Mouse (Mus musculus) CD8-positive naive resting alpha-beta T cell, adult 2 months (primary cell): ENCODE data around the gene A830018L16Rik.

Source experiments
- DNase-seq, 2 experiments: peaks; one replicate each; pipeline ENCODE4 v3.0.0; 2022; ENCODE audit warnings: low read depth in 2 of 2, low spot score in 2 of 2

A830018L16Rik gene

GRCm38 (mm10) chr1:11650137-11650536 is 236.2 kb downstream of the A830018L16Rik start:
- DNase-seq: no peak

- no peak for DNase-seq
These were observed 238.9 kb downstream of the A830018L16Rik start for GRCm38 (mm10) chr1:11652773-11653172.

GRCm38 (mm10) chr1:11657341-11658060 is 243.6 kb downstream of the A830018L16Rik start:
- DNase-seq: no peak

GRCm38 (mm10) chr1:11658061-11658625 is 244.2 kb downstream of the A830018L16Rik start:
- no peak for DNase-seq

GRCm38 (mm10) chr1:11744749-11745314 is 330.9 kb downstream of the A830018L16Rik start:
- no peak for DNase-seq

GRCm38 (mm10) chr1:11748424-11748823 is 334.5 kb downstream of the A830018L16Rik start:
- no peak for DNase-seq

- DNase-seq: no peak
These were observed 336.2 kb downstream of the A830018L16Rik start for GRCm38 (mm10) chr1:11750065-11750464.

GRCm38 (mm10) chr1:11750607-11751006 is 336.7 kb downstream of the A830018L16Rik start:
- DNase-seq: no peak

GRCm38 (mm10) chr1:11751996-11752395 is 338.1 kb downstream of the A830018L16Rik start:
- DNase-seq: no peak

- DNase-seq: no peak
These were observed 374.4 kb downstream of the A830018L16Rik start for GRCm38 (mm10) chr1:11788264-11788663.

- DNase-seq: no peak
These were observed 378.9 kb downstream of the A830018L16Rik start for GRCm38 (mm10) chr1:11792820-11793219.

- no peak for DNase-seq
These were observed 381.8 kb downstream of the A830018L16Rik start for GRCm38 (mm10) chr1:11795666-11796065.

GRCm38 (mm10) chr1:11872847-11873246 is 458.9 kb downstream of the A830018L16Rik start:
- no peak for DNase-seq

GRCm38 (mm10) chr1:11873573-11873972 is 459.7 kb downstream of the A830018L16Rik start:
- no peak for DNase-seq

GRCm38 (mm10) chr1:11881706-11882105 is 467.8 kb downstream of the A830018L16Rik start:
- DNase-seq: no peak

- DNase-seq: no peak
These were observed 481.8 kb downstream of the A830018L16Rik start for GRCm38 (mm10) chr1:11895715-11896114.

- DNase-seq: no peak
These were observed 502.0 kb downstream of the A830018L16Rik start for GRCm38 (mm10) chr1:11915873-11916272.

GRCm38 (mm10) chr1:11936984-11937383 is 523.1 kb downstream of the A830018L16Rik start:
- DNase-seq: no peak

- no peak for DNase-seq
These were observed 545.7 kb downstream of the A830018L16Rik start for GRCm38 (mm10) chr1:11959421-11960206.

- no peak for DNase-seq
These were observed 568.8 kb downstream of the A830018L16Rik start for GRCm38 (mm10) chr1:11982590-11983136.

- no peak for DNase-seq
These were observed 576.1 kb downstream of the A830018L16Rik start for GRCm38 (mm10) chr1:11990011-11990410.
